Mouse (Mus musculus) forebrain, embryonic 14.5 days (tissue): Measurements from ENCODE around the gene Glrp1. TPM values are rescaled to one million over a fixed set of nuclear protein-coding genes. Genes with fewer than 3 reads are reported as not detected.

Experiments
- ATAC-seq: fragments of 200-750 bp; cut with Nextera tagmentation; 2 replicates; pipeline ENCODE4 v1.8.0; 2017; ENCODE audit warnings: mild to moderate bottlenecking, moderate library complexity
- DNase-seq: peaks from one replicate; pipeline ENCODE4 v3.0.0-alpha.2; 2015; ENCODE audit warnings: low spot score
- H3K27ac ChIP-seq: fragments of 300-500 bp; sonication (generic); 2 replicates; pipeline ENCODE4 v1.5.1; 2014; ENCODE audit warnings: low read depth, mild to moderate bottlenecking, control low read depth, low read length, moderate library complexity
- H3K27me3 ChIP-seq: fragments of 300-500 bp; sonication (generic); replicated peaks from 2 replicates; pipeline ENCODE4 v1.6.1; 2014; ENCODE audit warnings: low read length, control low read depth, mixed read lengths; ENCODE audit not compliant: control insufficient read depth, insufficient read depth
- H3K36me3 ChIP-seq: fragments of 300-500 bp; sonication (generic); 2 replicates; pipeline ENCODE4 v1.6.1; 2014; ENCODE audit warnings: low read length, control low read depth; ENCODE audit not compliant: control insufficient read depth, insufficient read depth
- H3K4me1 ChIP-seq: fragments of 300-500 bp; sonication (generic); 2 replicates; pipeline ENCODE4 v1.6.1; 2014; ENCODE audit warnings: antibody characterized with exemption, low read length, control low read depth; ENCODE audit not compliant: control insufficient read depth, insufficient read depth
- H3K4me2 ChIP-seq: fragments of 300-500 bp; sonication (generic); 2 replicates; pipeline ENCODE4 v1.6.1; 2014; ENCODE audit warnings: mild to moderate bottlenecking, control low read depth, low read length
- H3K4me3 ChIP-seq: fragments of 300-500 bp; sonication (generic); 2 replicates; pipeline ENCODE4 v1.5.1; 2014; ENCODE audit warnings: low read depth, low read length, control low read depth
- H3K9ac ChIP-seq: fragments of 300-500 bp; sonication (generic); 2 replicates; pipeline ENCODE4 v1.6.1; 2014; ENCODE audit warnings: mild to moderate bottlenecking, low read length, control low read depth, moderate library complexity
- H3K9me3 ChIP-seq: fragments of 300-500 bp; sonication (generic); replicated peaks from 2 replicates; pipeline ENCODE4 v1.6.1; 2016; ENCODE audit warnings: low read length, control low read depth, mixed read lengths; ENCODE audit not compliant: control insufficient read depth
- WGBS: fragments of 180-500 bp; shearing (Covaris S2); extraction: QIAGEN DNeasy Blood & Tissue Kit; methylation state at CpG from one replicate; pipeline ENCODE4 v1.1.7; 2014; 5-methylcytosine and 5-hydroxymethylcytosine counted together
- polyA plus RNA-seq: library from polyadenylated mRNA; unstranded; fragments of >200 nt; fragmentation: Nextera tagmentation; extraction: Ambion mirVana; gene quantifications from 2 replicates; pipeline ENCODE4 v1.2.1, GENCODE M21; 2014

Gene Glrp1
- polyA plus RNA-seq: not detected in 2 replicates

DNA sequence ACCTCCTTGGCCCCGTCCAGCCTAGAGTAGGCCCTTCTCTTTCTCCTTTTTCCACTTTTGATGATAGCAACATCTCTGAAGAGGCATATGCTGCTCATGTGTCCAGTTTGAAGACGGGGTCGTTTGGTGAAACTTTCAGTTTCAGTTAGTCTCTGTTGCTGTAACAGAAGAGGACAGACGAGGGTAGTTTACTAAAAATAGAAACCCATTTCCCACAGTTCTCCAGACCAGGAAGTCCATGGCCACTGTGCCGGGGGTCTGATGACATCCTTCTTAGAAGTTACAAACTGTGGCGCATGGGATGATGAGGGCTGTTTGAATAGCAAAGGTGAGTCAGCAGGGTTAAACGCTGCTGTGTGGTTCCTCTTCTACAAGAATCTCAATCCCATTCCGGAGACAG is at the start of gene Glrp1:
Glrp1 (minus strand) TSS at position 278 of the 400 bp plus-strand sequence.
- H3K27me3 ChIP-seq: no peaks in the 10 kb centered on the region
- DNase-seq (no peak), ATAC-seq (no peak)
- no peak within 1 kb of the TSS for H3K9ac ChIP-seq
- H3K27ac ChIP-seq: no peak within 1 kb of the TSS
- WGBS: 85% methylated on average over 8 of the region's 8 CpGs
- H3K36me3 ChIP-seq: no peaks in the 10 kb centered on the region
- H3K4me3 ChIP-seq: no peak within 1 kb of the TSS
- H3K4me2 ChIP-seq: no peak within 1 kb of the TSS
- no peaks in the 10 kb centered on the region for H3K9me3 ChIP-seq
- H3K4me1 ChIP-seq: peaks cover under 1% of the 10 kb centered on the region; the same call in 1 of the 2 replicates

DNA sequence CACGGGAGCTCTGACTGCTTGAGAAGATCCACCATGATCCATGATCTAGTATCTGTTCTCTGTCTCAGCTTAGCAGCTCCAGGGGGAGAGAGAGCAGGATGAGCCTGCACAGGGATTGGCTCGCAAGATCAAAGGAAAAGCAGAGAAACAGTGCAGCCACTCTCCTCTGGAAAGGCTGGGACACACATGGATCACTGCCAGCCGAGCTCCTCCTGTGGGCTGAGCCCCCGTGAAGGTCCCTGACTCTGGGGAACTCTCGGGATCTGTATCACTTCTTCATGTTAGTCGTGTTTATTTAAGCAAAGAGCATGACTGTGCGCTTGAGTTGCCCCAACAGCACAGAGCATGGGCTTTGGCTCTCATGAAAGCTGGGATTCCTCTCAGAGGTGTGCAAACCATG is 49.4 kb upstream of the Glrp1 start:
- Histone ChIP-seq H3K27me3 (no peaks in the 10 kb centered on the region), H3K4me3 (no peak overlapping the region), H3K9ac (no peak overlapping the region), H3K4me1 (peaks cover 2% of the 10 kb centered on the region; the same call in 1 of the 2 replicates), H3K4me2 (no peak overlapping the region), H3K9me3 (no peaks in the 10 kb centered on the region), H3K36me3 (no peaks in the 10 kb centered on the region), H3K27ac (no peak overlapping the region)
- ATAC-seq (no peak), DNase-seq (peak; percentile 49)
- 25% methylated on average over 7 of the region's 7 CpGs for WGBS

DNA sequence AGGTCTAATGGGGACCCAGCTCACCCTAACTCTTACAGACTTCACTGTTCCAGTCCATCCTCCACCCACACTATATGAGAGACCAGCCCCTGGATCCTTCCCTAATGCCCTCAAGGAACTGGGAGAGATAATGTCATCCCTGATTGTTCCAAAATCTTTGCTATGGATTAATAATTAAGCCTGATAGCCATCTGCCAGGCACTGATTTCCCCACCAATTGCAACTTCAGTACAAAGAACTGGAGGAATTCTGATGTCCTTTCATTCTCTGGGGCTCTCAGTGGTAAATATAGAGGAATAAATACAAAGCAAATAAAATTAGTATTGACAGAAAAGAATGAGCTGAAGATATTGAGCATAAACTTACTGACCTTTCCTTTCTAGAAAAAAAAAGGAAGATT is 48.9 kb upstream of the Glrp1 start:
- H3K4me3 ChIP-seq: no peak overlapping the region
- no peaks in the 10 kb centered on the region for H3K36me3 ChIP-seq
- H3K4me2 ChIP-seq: no peak overlapping the region
- DNase-seq (no peak), ATAC-seq (no peak)
- H3K27ac ChIP-seq: no peak overlapping the region
- peaks cover 2% of the 10 kb centered on the region; the same call in 1 of the 2 replicates for H3K4me1 ChIP-seq
- no peaks in the 10 kb centered on the region for H3K27me3 ChIP-seq
- no peak overlapping the region for H3K9ac ChIP-seq
- H3K9me3 ChIP-seq: no peaks in the 10 kb centered on the region

DNA sequence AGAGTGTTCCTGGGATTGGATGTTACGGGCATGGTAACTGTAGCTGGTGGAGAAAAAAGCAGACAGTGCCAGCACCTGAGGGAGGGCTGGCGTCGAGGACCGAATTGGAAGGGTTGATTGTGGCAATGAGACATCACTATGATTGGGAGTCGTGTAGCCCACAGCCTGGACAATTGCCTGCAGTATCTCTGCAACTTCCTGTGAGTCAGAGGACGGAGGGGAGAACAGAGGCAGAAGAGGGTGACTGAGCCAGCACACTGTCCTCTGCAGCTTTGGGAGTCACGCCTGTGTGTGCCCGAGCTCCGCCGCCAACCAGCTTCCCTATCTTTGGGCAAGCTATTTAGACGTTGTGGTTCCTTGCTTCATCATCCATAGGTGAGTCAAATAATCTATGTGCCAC is 46.5 kb upstream of the Glrp1 start:
- Histone ChIP-seq H3K27ac (no peak overlapping the region), H3K4me2 (no peak overlapping the region), H3K27me3 (no peaks in the 10 kb centered on the region), H3K9ac (no peak overlapping the region), H3K4me3 (no peak overlapping the region), H3K4me1 (peaks cover 5% of the 10 kb centered on the region), H3K9me3 (no peaks in the 10 kb centered on the region), H3K36me3 (no peaks in the 10 kb centered on the region)
- ATAC-seq: no peak
- 90% methylated on average over 11 of the region's 11 CpGs for WGBS
- no peak for DNase-seq

DNA sequence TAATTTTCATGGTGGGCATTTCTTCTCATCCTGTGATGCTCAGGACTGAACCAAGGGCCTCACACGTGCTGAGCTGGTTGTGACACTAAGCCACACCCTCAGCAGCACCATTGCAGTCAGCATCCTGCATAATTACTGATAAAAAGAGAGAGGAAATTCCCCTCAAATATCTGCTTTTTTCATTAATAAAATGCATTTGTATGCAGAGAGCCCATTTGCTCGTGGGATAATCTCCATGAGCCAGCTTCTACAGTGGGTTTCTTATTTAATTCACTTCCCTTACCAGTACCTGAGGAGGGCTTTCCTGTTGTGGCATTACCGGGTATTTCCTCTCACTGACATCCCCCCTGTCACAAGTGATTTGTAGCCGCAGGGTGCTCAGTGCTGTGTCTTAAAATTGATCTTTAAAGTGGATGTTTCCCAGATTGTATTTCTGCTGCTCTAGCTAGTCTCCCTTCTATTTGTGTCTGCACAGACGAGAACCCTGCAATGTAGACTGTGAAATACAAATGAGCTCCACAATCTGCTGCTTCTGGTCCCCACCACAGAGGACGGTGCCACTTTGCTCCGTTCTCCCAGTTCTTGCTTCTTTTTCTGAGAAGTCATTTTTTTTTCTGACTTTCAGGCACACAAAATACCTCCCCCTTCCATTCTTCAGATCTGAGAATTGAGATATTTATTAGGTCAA is 43.8 kb upstream of the Glrp1 start:
- ATAC-seq (no peak), DNase-seq (peak; percentile 11)
- Histone ChIP-seq H3K27me3 (no peaks in the 10 kb centered on the region), H3K27ac (no peak overlapping the region; the same call in 1 of the 2 replicates), H3K36me3 (no peaks in the 10 kb centered on the region), H3K4me1 (peaks cover 2% of the 10 kb centered on the region; the same call in 1 of the 2 replicates), H3K9ac (no peak overlapping the region), H3K4me3 (no peak overlapping the region), H3K9me3 (no peaks in the 10 kb centered on the region), H3K4me2 (no peak overlapping the region)
- 43% methylated on average over 7 of the region's 7 CpGs for WGBS

DNA sequence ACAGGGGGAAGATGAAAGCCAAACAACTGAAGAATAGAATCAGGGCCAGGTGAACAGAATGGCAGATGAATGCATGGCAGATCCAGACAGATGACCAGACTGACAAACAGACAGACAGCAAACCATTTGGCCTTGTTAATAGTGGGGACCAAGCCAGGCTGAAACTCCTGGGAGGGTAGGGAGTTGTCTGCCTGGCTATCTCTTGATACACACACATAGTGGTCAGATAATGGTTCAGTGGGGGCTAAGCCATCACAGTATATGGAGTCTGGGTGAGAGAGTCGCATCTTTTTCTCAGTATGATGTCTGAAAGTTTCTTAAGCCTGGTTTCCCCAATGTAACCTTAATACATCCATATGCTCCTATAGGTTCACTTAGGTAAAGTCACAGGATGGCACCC is 39.4 kb upstream of the Glrp1 start:
- no peak for ATAC-seq
- no peaks in the 10 kb centered on the region for H3K36me3 ChIP-seq
- no peak overlapping the region for H3K27ac ChIP-seq
- no peak overlapping the region for H3K4me2 ChIP-seq
- no peaks in the 10 kb centered on the region for H3K9me3 ChIP-seq
- DNase-seq: no peak
- no peak overlapping the region for H3K4me3 ChIP-seq
- 88% methylated on average over 1 of the region's 1 CpGs for WGBS
- H3K27me3 ChIP-seq: no peaks in the 10 kb centered on the region
- H3K9ac ChIP-seq: no peak overlapping the region
- peaks cover 2% of the 10 kb centered on the region; the same call in 1 of the 2 replicates for H3K4me1 ChIP-seq

DNA sequence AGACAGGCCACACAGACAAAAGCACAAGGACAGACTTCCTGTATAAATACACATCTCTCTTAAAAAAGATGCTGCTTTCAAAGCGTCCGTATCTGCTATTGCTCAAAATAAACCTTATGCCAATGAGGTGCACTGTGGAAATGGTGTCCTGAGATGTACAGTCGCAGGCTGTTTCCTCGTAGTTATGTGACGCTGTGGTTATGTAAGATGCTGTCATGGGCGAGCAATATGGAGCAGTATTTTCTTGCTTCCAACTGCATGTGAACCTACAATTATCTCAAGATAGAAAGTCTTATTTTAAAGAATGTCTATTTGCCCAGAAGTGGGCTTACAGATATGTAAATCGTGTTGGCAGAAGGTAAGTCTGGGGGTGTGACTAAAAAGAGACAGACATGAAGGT is 37.3 kb upstream of the Glrp1 start:
- H3K27me3 ChIP-seq: no peaks in the 10 kb centered on the region
- H3K4me3 ChIP-seq: no peak overlapping the region
- no peak overlapping the region for H3K4me2 ChIP-seq
- no peak overlapping the region for H3K9ac ChIP-seq
- 84% methylated on average over 7 of the region's 7 CpGs for WGBS
- no peaks in the 10 kb centered on the region for H3K9me3 ChIP-seq
- H3K27ac ChIP-seq: no peak overlapping the region
- DNase-seq (no peak), ATAC-seq (no peak)
- H3K4me1 ChIP-seq: no peaks in the 10 kb centered on the region
- H3K36me3 ChIP-seq: no peaks in the 10 kb centered on the region

DNA sequence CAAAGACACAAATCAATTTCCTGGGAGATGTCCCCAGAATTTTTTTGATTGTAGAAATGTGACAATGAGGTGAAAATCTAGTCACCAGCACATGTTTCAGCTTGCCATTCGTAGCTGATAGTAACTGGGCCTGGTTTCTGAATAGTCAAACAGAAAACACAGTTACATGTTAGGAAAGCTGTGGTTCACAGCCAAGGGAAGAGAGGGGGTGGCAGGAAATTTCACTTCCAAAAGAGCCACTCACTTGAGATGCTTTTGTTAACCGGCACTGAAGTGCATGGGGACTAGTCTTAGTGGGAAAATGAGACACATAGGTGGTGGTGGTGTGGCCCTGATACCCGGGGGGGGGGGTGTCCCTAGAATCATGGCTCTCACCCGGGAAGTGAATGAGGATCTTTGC is 33.7 kb upstream of the Glrp1 start:
- no peak for ATAC-seq
- H3K27me3 ChIP-seq: no peaks in the 10 kb centered on the region

DNA sequence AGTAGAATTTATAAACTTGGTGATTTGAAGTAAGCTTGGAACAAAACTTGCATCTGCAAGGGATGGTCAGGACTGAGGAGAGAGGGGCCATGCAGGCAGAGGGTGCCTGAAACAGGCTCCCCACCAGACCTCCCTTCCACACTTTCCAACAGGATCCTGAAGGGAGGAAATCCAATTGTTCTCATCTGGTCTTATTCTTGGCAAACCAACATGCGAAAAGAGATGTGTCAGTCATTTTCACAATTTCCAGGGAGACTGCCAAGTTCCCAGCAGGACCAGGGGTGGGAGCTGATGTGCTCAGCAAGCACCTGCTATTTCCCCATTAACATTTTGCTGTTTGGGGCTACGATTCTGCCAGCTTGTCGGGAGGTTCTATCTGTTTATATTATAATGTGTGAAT is 30.0 kb upstream of the Glrp1 start:
- 23% methylated on average over 3 of the region's 3 CpGs for WGBS
- peaks cover 9% of the 10 kb centered on the region for H3K4me1 ChIP-seq
- no peak overlapping the region for H3K4me3 ChIP-seq
- H3K36me3 ChIP-seq: no peaks in the 10 kb centered on the region
- H3K4me2 ChIP-seq: no peak overlapping the region
- ATAC-seq: peak; percentile 74
- peak overlapping the region; percentile 40; the same call in 1 of the 2 replicates for H3K27ac ChIP-seq
- peak; percentile 86 for DNase-seq
- H3K9ac ChIP-seq: no peak overlapping the region
- no peaks in the 10 kb centered on the region for H3K9me3 ChIP-seq
- H3K27me3 ChIP-seq: no peaks in the 10 kb centered on the region

More for the DNA sequence above, 33.7 kb upstream of the Glrp1 start:
- WGBS: 77% methylated on average over 4 of the region's 4 CpGs
- Histone ChIP-seq H3K9me3 (no peaks in the 10 kb centered on the region), H3K27ac (no peak overlapping the region), H3K4me3 (no peak overlapping the region), H3K4me1 (peaks cover 9% of the 10 kb centered on the region), H3K9ac (no peak overlapping the region), H3K36me3 (no peaks in the 10 kb centered on the region), H3K4me2 (no peak overlapping the region)
- DNase-seq: no peak
